In genomic region chr19:34483547-34483946, GRCm38 (mm10) we compare ENCODE assay signal across 8 mouse cellular contexts. TPM values are rescaled to one million over a fixed set of nuclear protein-coding genes. Genes with fewer than 3 reads are reported as not detected.
DNase-seq lines count a peak whose midpoint lies in the region.

No protein-coding gene starts in this region.

- DNase-seq in adrenal gland, adult (ENCODE audit: inconsistent age in 2 of 2, low spot score in 1 of 2), result peak; percentile 53 to 89
- no peak for DNase-seq in adrenal gland, adult 8-10 months
- peak; percentile 17 to 31 for DNase-seq in left cerebral cortex, adult 18-20 months (ENCODE audit: low spot score in 2 of 2)
- DNase-seq in left cerebral cortex, adult 8-10 months (ENCODE audit: low spot score in 2 of 2), result no peak
- peak; percentile 32 for DNase-seq in MEL-GATA-1-ER (ENCODE audit: extremely low read depth, low read depth)
- DNase-seq in embryo, embryonic 9.5 days (ENCODE audit: extremely low spot score), result peak; percentile 49
- peak; percentile 44 for DNase-seq in layer of hippocampus, adult 9-10 months (ENCODE audit: low spot score)
- peak; percentile 5 for DNase-seq in right cerebral cortex, postnatal 4 days

RNA-seq across cellular contexts. Expression of gene Ch25h, which starts 8.6 kb away (rescaled TPM):
- 1 to 10 TPM in 3 of 4 experiments, under 1 TPM in 1; 0.64 to 3.4 (median 1.8) TPM for total RNA-seq in adrenal gland, adult 8-10 months (2022)
- total RNA-seq in left cerebral cortex, adult 18-20 months (2021), result under 1 TPM; 0.23 to 0.44 TPM
- total RNA-seq in left cerebral cortex, adult 8-10 months (2022), result 1 to 10 TPM in 2 of 4 experiments, under 1 TPM in 1, not detected in 1; 0.35 to 1.6 (median 1.2) TPM

RNA-seq across cellular contexts. Expression of gene Lipa, which starts 43.7 kb away (rescaled TPM):
- total RNA-seq in adrenal gland, adult 8-10 months (2022), result 100 to 1,000 TPM; 101 to 277 (median 170) TPM
- total RNA-seq in left cerebral cortex, adult 18-20 months (2021), result 10 to 100 TPM; 17.1 to 18.5 TPM
- 10 to 100 TPM; 15.7 to 21.3 (median 17.4) TPM for total RNA-seq in left cerebral cortex, adult 8-10 months (2022)

Comparison
In these comparisons a context has a peak if more than half of its experiments do, and no peak if none do; other contexts are left out.
1. DNase-seq: peak in adrenal gland, adult (2 of 2), left cerebral cortex, adult 18-20 months (2 of 2), MEL-GATA-1-ER (single experiment), embryo, embryonic 9.5 days (single experiment), layer of hippocampus, adult 9-10 months (single experiment) and right cerebral cortex, postnatal 4 days (single experiment); none in adrenal gland, adult 8-10 months (single experiment) and left cerebral cortex, adult 8-10 months (0 of 2).
2. RNA of gene Lipa, which starts 43.7 kb away (total RNA-seq): 101 to 277 TPM in adrenal gland, adult 8-10 months; 17.1 to 18.5 TPM in left cerebral cortex, adult 18-20 months and 15.7 to 21.3 TPM in left cerebral cortex, adult 8-10 months; every median in the first group is over 4 times any median in the second.